Mouse (Mus musculus) liver, embryonic 12.5 days (tissue): ENCODE results near the gene Gtf2h2. TPM values are rescaled to one million over a fixed set of nuclear protein-coding genes. Genes with fewer than 3 reads are reported as not detected.
A peak's percentile ranks its signal among the peaks of the same experiment; 100 is the strongest.
"Not testable (repeated sequence)": the region's sequence is repeated elsewhere in the genome, so short reads cannot be mapped to it uniquely, and the experiment has no call there.

ENCODE experiments used
- ATAC-seq: fragments of 200-750 bp; cut with Nextera tagmentation; 2 replicates; pipeline ENCODE4 v1.8.0; 2017; ENCODE audit warnings: moderate number of reproducible peaks, mild to moderate bottlenecking, moderate library complexity
- H3K27ac ChIP-seq: fragments of 300-500 bp; sonication (generic); 2 replicates; pipeline ENCODE4 v1.5.1; 2016; ENCODE audit warnings: mild to moderate bottlenecking
- H3K27me3 ChIP-seq: fragments of 300-500 bp; sonication (generic); replicated peaks from 2 replicates; pipeline ENCODE4 v1.6.1; 2016; ENCODE audit warnings: mild to moderate bottlenecking, moderate library complexity
- H3K36me3 ChIP-seq: fragments of 300-500 bp; sonication (generic); 2 replicates; pipeline ENCODE4 v1.6.1; 2016; ENCODE audit warnings: mild to moderate bottlenecking, moderate library complexity
- H3K4me1 ChIP-seq: fragments of 300-500 bp; sonication (generic); 2 replicates; pipeline ENCODE4 v1.6.1; 2016
- H3K4me2 ChIP-seq: fragments of 300-500 bp; sonication (generic); 2 replicates; pipeline ENCODE4 v1.6.1; 2016; ENCODE audit warnings: mild to moderate bottlenecking, moderate library complexity
- H3K4me3 ChIP-seq: fragments of 300-500 bp; sonication (generic); 2 replicates; pipeline ENCODE4 v1.5.1; 2016; ENCODE audit warnings: mild to moderate bottlenecking, moderate library complexity
- H3K9ac ChIP-seq: fragments of 300-500 bp; sonication (generic); 2 replicates; pipeline ENCODE4 v1.6.1; 2016; ENCODE audit warnings: mild to moderate bottlenecking, moderate library complexity
- H3K9me3 ChIP-seq: fragments of 300-500 bp; sonication (generic); replicated peaks from 2 replicates; pipeline ENCODE4 v1.6.1; 2016; ENCODE audit warnings: mild to moderate bottlenecking, moderate library complexity
- WGBS: fragments of 180-500 bp; shearing (Covaris S2); methylation state at CpG from one replicate; pipeline ENCODE4 v1.1.7; 2016; ENCODE audit not compliant: insufficient replicate concordance; 5-methylcytosine and 5-hydroxymethylcytosine counted together
- polyA plus RNA-seq: library from polyadenylated mRNA; unstranded; fragments of >200 nt; fragmentation: Nextera tagmentation; extraction: Ambion mirVana; gene quantifications from 2 replicates; pipeline ENCODE4 v1.2.1, GENCODE M21; 2016

Gtf2h2 gene
- polyA plus RNA-seq, 1 experiment from 2014 or later = 46.6 TPM

GRCm38 (mm10) chr13:100516213-100517105, 24.1 kb upstream of the Gtf2h2 start:
- WGBS = 60% methylated on average over 12 of the region's 12 CpGs
- no peak overlapping the region for H3K9ac ChIP-seq
- no peak overlapping the region for H3K4me3 ChIP-seq
- no peak overlapping the region for H3K4me2 ChIP-seq
- H3K9me3 ChIP-seq = no peaks in the 10 kb centered on the region
- no peak for ATAC-seq
- no peak overlapping the region for H3K27ac ChIP-seq
- 0 out of 2 replicates have a peak, but pooled peaks cover 3% of the 10 kb centered on the region for H3K36me3 ChIP-seq
- no peaks in the 10 kb centered on the region for H3K27me3 ChIP-seq
- peaks cover 29% of the 10 kb centered on the region for H3K4me1 ChIP-seq

GRCm38 (mm10) chr13:100512792-100513191, 20.4 kb upstream of the Gtf2h2 start:
- peak overlapping the region; percentile 47 for H3K4me2 ChIP-seq
- WGBS = 61% methylated on average over 2 of the region's 2 CpGs
- ATAC-seq = no peak
- 0 out of 2 replicates have a peak, but pooled peaks cover 3% of the 10 kb centered on the region for H3K36me3 ChIP-seq
- no peaks in the 10 kb centered on the region for H3K27me3 ChIP-seq
- H3K27ac ChIP-seq = peak overlapping the region; percentile 79
- no peaks in the 10 kb centered on the region for H3K9me3 ChIP-seq
- no peak overlapping the region for H3K9ac ChIP-seq
- peak overlapping the region; percentile 1; the same call in 1 of the 2 replicates for H3K4me3 ChIP-seq
- H3K4me1 ChIP-seq = peaks cover 31% of the 10 kb centered on the region

GRCm38 (mm10) chr13:100511860-100512364, 19.5 kb upstream of the Gtf2h2 start:
- peak; percentile 89 for ATAC-seq
- WGBS = 24% methylated on average over 4 of the region's 4 CpGs
- Histone ChIP-seq H3K4me2 (peak overlapping the region; percentile 47), H3K36me3 (0 out of 2 replicates have a peak, but pooled peaks cover 3% of the 10 kb centered on the region), H3K4me1 (peaks cover 27% of the 10 kb centered on the region), H3K4me3 (no peak overlapping the region), H3K9ac (no peak overlapping the region), H3K9me3 (no peaks in the 10 kb centered on the region), H3K27me3 (no peaks in the 10 kb centered on the region), H3K27ac (peak overlapping the region; percentile 69)

GRCm38 (mm10) chr13:100511146-100511859, 18.9 kb upstream of the Gtf2h2 start:
- Histone ChIP-seq H3K36me3 (0 out of 2 replicates have a peak, but pooled peaks cover 3% of the 10 kb centered on the region), H3K27me3 (no peaks in the 10 kb centered on the region), H3K9ac (no peak overlapping the region), H3K27ac (peak overlapping the region; percentile 69), H3K4me1 (peaks cover 27% of the 10 kb centered on the region), H3K4me2 (peak overlapping the region; percentile 47), H3K9me3 (no peaks in the 10 kb centered on the region), H3K4me3 (no peak overlapping the region)
- ATAC-seq = peak; percentile 52
- WGBS = 64% methylated on average over 7 of the region's 7 CpGs

- H3K27me3 ChIP-seq, ATAC-seq, H3K27ac ChIP-seq, H3K4me3 ChIP-seq, H3K9me3 ChIP-seq, H3K9ac ChIP-seq, H3K36me3 ChIP-seq, H3K4me2 ChIP-seq: not testable (repeated sequence)
- peaks cover 13% of the 10 kb centered on the region for H3K4me1 ChIP-seq
These were observed 7.2 kb upstream of the Gtf2h2 start for GRCm38 (mm10) chr13:100499625-100500024.

- Histone ChIP-seq H3K9ac (no peak overlapping the region), H3K27ac (no peak overlapping the region), H3K4me2 (no peak overlapping the region), H3K9me3 (no peaks in the 10 kb centered on the region), H3K4me1 (peaks cover 35% of the 10 kb centered on the region), H3K27me3 (no peaks in the 10 kb centered on the region), H3K36me3 (no peaks in the 10 kb centered on the region), H3K4me3 (no peak overlapping the region)
- WGBS = 63% methylated on average over 4 of the region's 4 CpGs
- ATAC-seq = no peak
These were observed 3.0 kb upstream of the Gtf2h2 start for GRCm38 (mm10) chr13:100495337-100495736.

GRCm38 (mm10) chr13:100494370-100494769, 2.0 kb upstream of the Gtf2h2 start:
- not testable (repeated sequence) for H3K9me3 ChIP-seq, H3K4me3 ChIP-seq, H3K4me2 ChIP-seq, H3K27ac ChIP-seq, H3K36me3 ChIP-seq, H3K27me3 ChIP-seq, H3K9ac ChIP-seq, ATAC-seq
- 62% methylated on average over 8 of the region's 8 CpGs for WGBS
- H3K4me1 ChIP-seq = peaks cover 26% of the 10 kb centered on the region

GRCm38 (mm10) chr13:100493313-100493712, 934 bp upstream of the Gtf2h2 start:
- Histone ChIP-seq H3K4me1 (peaks cover 24% of the 10 kb centered on the region), H3K9ac (no peak overlapping the region), H3K9me3 (no peaks in the 10 kb centered on the region), H3K36me3 (peaks cover 13% of the 10 kb centered on the region), H3K4me2 (no peak overlapping the region), H3K27ac (no peak overlapping the region), H3K27me3 (no peaks in the 10 kb centered on the region), H3K4me3 (no peak overlapping the region)
- ATAC-seq = no peak
- WGBS = 55% methylated on average over 8 of the region's 8 CpGs

- 13% methylated on average over 6 of the region's 6 CpGs for WGBS
- Histone ChIP-seq H3K4me1 (peaks cover 24% of the 10 kb centered on the region), H3K4me2 (peak overlapping the region; percentile 79), H3K36me3 (peaks cover 29% of the 10 kb centered on the region), H3K9me3 (no peaks in the 10 kb centered on the region), H3K27ac (peak overlapping the region; percentile 83), H3K4me3 (peak overlapping the region; percentile 95), H3K9ac (peak overlapping the region; percentile 86), H3K27me3 (no peaks in the 10 kb centered on the region)
- peak; percentile 2; the same call in 1 of the 2 replicates for ATAC-seq
These were observed 756 bp downstream of the Gtf2h2 start for GRCm38 (mm10) chr13:100491623-100492022.

GRCm38 (mm10) chr13:100490424-100490823, 2.0 kb downstream of the Gtf2h2 start:
- no peak overlapping the region for H3K9ac ChIP-seq
- H3K4me1 ChIP-seq = peaks cover 24% of the 10 kb centered on the region
- no peaks in the 10 kb centered on the region for H3K9me3 ChIP-seq
- H3K27ac ChIP-seq = no peak overlapping the region; the same call in 1 of the 2 replicates
- no peak overlapping the region for H3K4me3 ChIP-seq
- ATAC-seq = no peak
- peaks cover 35% of the 10 kb centered on the region for H3K36me3 ChIP-seq
- 61% methylated on average over 5 of the region's 5 CpGs for WGBS
- H3K27me3 ChIP-seq = no peaks in the 10 kb centered on the region
- H3K4me2 ChIP-seq = peak overlapping the region; percentile 79

GRCm38 (mm10) chr13:100483610-100484009, 8.8 kb downstream of the Gtf2h2 start:
- WGBS = 82% methylated on average over 7 of the region's 7 CpGs
- ATAC-seq = no peak
- no peak overlapping the region for H3K4me2 ChIP-seq

More at GRCm38 (mm10) chr13:100483610-100484009, 8.8 kb downstream of the Gtf2h2 start:
- H3K9me3 ChIP-seq = no peaks in the 10 kb centered on the region
- no peaks in the 10 kb centered on the region for H3K27me3 ChIP-seq
- no peak overlapping the region for H3K9ac ChIP-seq
- no peaks in the 10 kb centered on the region for H3K4me1 ChIP-seq
- no peak overlapping the region for H3K4me3 ChIP-seq
- no peak overlapping the region for H3K27ac ChIP-seq
- peaks cover 76% of the 10 kb centered on the region for H3K36me3 ChIP-seq
